ENCODE assay signal across 21 mouse cellular contexts in the genomic region with DNA sequence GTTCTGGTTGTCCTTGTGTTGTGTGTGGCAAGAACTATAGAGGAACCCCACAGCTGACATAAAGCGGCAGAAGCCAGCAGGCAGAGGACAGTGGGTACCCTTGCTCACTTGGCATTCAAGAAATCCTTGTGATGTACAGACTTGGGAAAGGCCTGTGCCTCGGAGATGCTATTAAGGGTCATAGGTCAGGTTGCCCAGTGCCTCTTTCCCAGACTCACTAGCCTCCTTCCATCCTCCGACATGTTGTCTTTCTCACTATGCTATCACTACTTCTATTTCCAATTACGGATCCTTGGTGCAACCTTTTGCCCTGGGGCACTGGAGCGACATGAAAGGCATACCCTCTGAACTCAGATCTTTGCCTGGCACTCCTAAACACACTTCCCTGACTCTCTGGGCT.
DNase-seq lines count a peak whose midpoint lies in the region; ATAC-seq and TF ChIP-seq lines count a peak whose summit lies in the region.
"Had no signal": no experiment of that assay in that cellular context is flagged by ENCODE, and none has a peak within 500 bp of the region (broad histone marks: within the 10 kb centered on the region; RNA-seq: fewer than 3 reads in every experiment).

No protein-coding gene starts in this region.

- H3K36me3 ChIP-seq in heart, embryonic 13.5 days: no peaks in the 10 kb centered on the region
- no peaks in the 10 kb centered on the region for H3K36me3 ChIP-seq in heart, postnatal 0 days (replicated peaks; ENCODE audit: control insufficient read depth, insufficient read depth, low read length)
- H3K36me3 ChIP-seq in stomach, embryonic 15.5 days: no peaks in the 10 kb centered on the region
- no peaks in the 10 kb centered on the region for H3K36me3 ChIP-seq in stomach, postnatal 0 days (ENCODE audit: control insufficient read depth, insufficient read depth, low read length)
- H3K36me3 ChIP-seq: embryonic facial prominence, embryonic 10.5 days; G1E; hindbrain, embryonic 12.5 days had no signal

- TF ChIP-seq EP300 in heart, postnatal 0 days (IDR thresholded peaks at IDR 0.05; ENCODE audit: low read depth): no peak
- TF ChIP-seq EP300 in stomach, postnatal 0 days (optimal IDR thresholded peaks at IDR 0.05): no peak

- peak overlapping the region; percentile 73; the same call in 1 of the 2 replicates for H3K27ac ChIP-seq in heart, embryonic 13.5 days (replicated peaks)
- H3K27ac ChIP-seq in heart, postnatal 0 days (ENCODE audit: low read depth): peak overlapping the region; percentile 67; the same call in 1 of the 2 replicates
- no peak overlapping the region for H3K27ac ChIP-seq in stomach, embryonic 15.5 days
- H3K27ac ChIP-seq in stomach, postnatal 0 days (replicated peaks): no peak overlapping the region
- H3K27ac ChIP-seq: forebrain, embryonic 13.5 days; hindbrain, embryonic 12.5 days had no signal

- no peak overlapping the region for H3K9ac ChIP-seq in heart, embryonic 13.5 days
- no peak overlapping the region for H3K9ac ChIP-seq in heart, postnatal 0 days (replicated peaks; ENCODE audit: low read depth, low read length)
- no peak overlapping the region for H3K9ac ChIP-seq in stomach, embryonic 15.5 days
- no peak overlapping the region for H3K9ac ChIP-seq in stomach, postnatal 0 days (ENCODE audit: low read length)
- H3K9ac ChIP-seq: forebrain, embryonic 13.5 days; forebrain, postnatal 0 days; hindbrain, embryonic 12.5 days had no signal

- ATAC-seq in heart, embryonic 13.5 days (ENCODE audit: extremely low read depth, insufficient number of reproducible peaks, low FRiP score, low TSS enrichment): no peak
- no peak for ATAC-seq in heart, postnatal 0 days (ENCODE audit: insufficient read depth, low read depth)
- no peak for ATAC-seq in stomach, embryonic 15.5 days (ENCODE audit: insufficient read depth, low FRiP score, low read depth)
- ATAC-seq in stomach, postnatal 0 days (ENCODE audit: low FRiP score, low TSS enrichment): no peak
- ATAC-seq: CD4-positive, CD25-positive, alpha-beta regulatory T cell, adult 4 months; inflammation-experienced regulatory T-cells, adult 6 months; intestine, postnatal 0 days had no signal

- peak; percentile 57 for DNase-seq in heart, adult 11 months
- no peak for DNase-seq in heart, adult 8-10 months (ENCODE audit: low spot score)
- no peak for DNase-seq in heart, postnatal 14 days
- DNase-seq in heart, postnatal 0 days (ENCODE audit: low spot score): no peak
- no peak for DNase-seq in heart, postnatal 25 days (ENCODE audit: low spot score)
- no peak for DNase-seq in stomach, postnatal 0 days (ENCODE audit: low spot score)
- DNase-seq: adrenal gland, adult 8-10 months; adrenal gland, postnatal 36 days; B cell, adult 2 months; cerebellum, adult 2 months; forebrain, postnatal 0 days; gastrocnemius, postnatal 14 days had no signal

- H3K4me3 ChIP-seq in heart, embryonic 13.5 days: no peak overlapping the region
- H3K4me3 ChIP-seq in heart, postnatal 0 days (ENCODE audit: low read depth, low read length): no peak overlapping the region
- no peak overlapping the region for H3K4me3 ChIP-seq in stomach, embryonic 15.5 days (replicated peaks)
- no peak overlapping the region for H3K4me3 ChIP-seq in stomach, postnatal 0 days (ENCODE audit: low read depth, low read length)
- H3K4me3 ChIP-seq: embryonic facial prominence, embryonic 10.5 days; forebrain, embryonic 13.5 days; hindbrain, embryonic 12.5 days had no signal

- 57% methylated on average over 5 of the region's 5 CpGs for WGBS in heart, embryonic 13.5 days
- 68% methylated on average over 5 of the region's 5 CpGs for WGBS in heart, postnatal 0 days
- 59% methylated on average over 5 of the region's 5 CpGs for WGBS in stomach, embryonic 15.5 days
- 74% methylated on average over 5 of the region's 5 CpGs for WGBS in stomach, postnatal 0 days

- peaks cover 22% of the 10 kb centered on the region for H3K4me1 ChIP-seq in heart, embryonic 13.5 days
- H3K4me1 ChIP-seq in heart, postnatal 0 days (ENCODE audit: control insufficient read depth, insufficient read depth): 0 out of 2 replicates have a peak, but pooled peaks cover 6% of the 10 kb centered on the region
- H3K4me1 ChIP-seq in stomach, embryonic 15.5 days: 0 out of 2 replicates have a peak, but pooled peaks cover 7% of the 10 kb centered on the region
- H3K4me1 ChIP-seq in stomach, postnatal 0 days (replicated peaks; ENCODE audit: control insufficient read depth, insufficient read depth): 0 out of 2 replicates have a peak, but pooled peaks cover 3% of the 10 kb centered on the region

- no peak for TF ChIP-seq CTCF in heart, postnatal 0 days (IDR thresholded peaks at IDR 0.05; ENCODE audit: low read depth)
- no peak for TF ChIP-seq CTCF in stomach, postnatal 0 days (IDR thresholded peaks at IDR 0.05; ENCODE audit: low read depth)

- intact Hi-C loops in heart, postnatal 14 days (cut with DNase I): loop anchor here (5.0 kb wide), 1 partner anchor 62 kb away; no protein-coding TSS in a partner anchor
- intact Hi-C loops in heart, postnatal 25 days (cut with DNase I): loop anchor here (5.0 kb wide), 1 partner anchor 47 kb away; no protein-coding TSS in a partner anchor

- peak overlapping the region; percentile 67 for H3K4me2 ChIP-seq in heart, embryonic 13.5 days
- H3K4me2 ChIP-seq in heart, postnatal 0 days (ENCODE audit: low read depth, low read length): no peak overlapping the region
- H3K4me2 ChIP-seq in stomach, embryonic 15.5 days: 0 out of 2 replicates have a peak overlapping the region, but pooled peaks have one; percentile 37
- H3K4me2 ChIP-seq in stomach, postnatal 0 days (replicated peaks; ENCODE audit: low read depth): no peak overlapping the region

- no peaks in the 10 kb centered on the region for H3K9me3 ChIP-seq in heart, embryonic 13.5 days
- H3K9me3 ChIP-seq in heart, postnatal 0 days (replicated peaks; ENCODE audit: control insufficient read depth, low read length): no peaks in the 10 kb centered on the region
- H3K9me3 ChIP-seq in stomach, embryonic 15.5 days: no peaks in the 10 kb centered on the region
- no peaks in the 10 kb centered on the region for H3K9me3 ChIP-seq in stomach, postnatal 0 days (ENCODE audit: control insufficient read depth, low read length)
- H3K9me3 ChIP-seq: embryonic facial prominence, embryonic 10.5 days; forebrain, embryonic 13.5 days; hindbrain, embryonic 12.5 days had no signal

- no peaks in the 10 kb centered on the region for H3K27me3 ChIP-seq in heart, embryonic 13.5 days (replicated peaks)
- no peaks in the 10 kb centered on the region for H3K27me3 ChIP-seq in heart, postnatal 0 days (ENCODE audit: control insufficient read depth, insufficient read depth, low read length)
- no peaks in the 10 kb centered on the region for H3K27me3 ChIP-seq in stomach, embryonic 15.5 days (replicated peaks)
- H3K27me3 ChIP-seq in stomach, postnatal 0 days (ENCODE audit: control insufficient read depth, insufficient read depth, low read length): no peaks in the 10 kb centered on the region
- H3K27me3 ChIP-seq: forebrain, embryonic 13.5 days; hindbrain, embryonic 12.5 days had no signal

Comparison
In these comparisons a context has a peak if more than half of its experiments do, and no peak if none do; other contexts are left out.
1. H3K4me2 ChIP-seq: peak in heart, embryonic 13.5 days (single experiment) and stomach, embryonic 15.5 days (single experiment); none in heart, postnatal 0 days (single experiment) and stomach, postnatal 0 days (single experiment).
2. H3K27ac ChIP-seq: peak in heart, embryonic 13.5 days (single experiment) and heart, postnatal 0 days (single experiment); none in stomach, embryonic 15.5 days (single experiment) and stomach, postnatal 0 days (single experiment).